Mouse (Mus musculus) heart, postnatal 10 days (tissue): ENCODE measurements at regions not wholly inside any gene's neighbourhood (a gene's known extent, or its start where the extent isn't known, plus 50 kb on each side); places are given as distances from the start of the nearest gene placed in this dataset.

Experiments used
- DNase-seq, 2 experiments: peaks; one replicate each; pipeline ENCODE4 v3.0.0; 2021
- intact Hi-C: fragments of 180-260 bp; cut with DNase I; formaldehyde crosslinking; loops from one replicate; pipeline ENCODE4 v1.15.1; 2025

GRCm38 (mm10) chr19:28111263-28112180 lies 100.6 kb upstream of the Rfx3 start:
- DNase-seq: peak; percentile 1 to 4
- intact Hi-C loops: loop anchor here (5.0 kb wide), 1 partner anchor 664 kb away; no protein-coding TSS in a partner anchor

- DNase-seq: no peak
- intact Hi-C loops: no loop called here
These were observed 84.7 kb upstream of the Rfx3 start for GRCm38 (mm10) chr19:28095620-28096019.

GRCm38 (mm10) chr19:28092252-28092651 lies 81.3 kb upstream of the Rfx3 start:
- intact Hi-C loops: no loop called here

GRCm38 (mm10) chr19:28087607-28088546 lies 76.9 kb upstream of the Rfx3 start:
- no peak for DNase-seq
- intact Hi-C loops: no loop called here

More at GRCm38 (mm10) chr19:28092252-28092651, 81.3 kb upstream of the Rfx3 start:
- no peak for DNase-seq

GRCm38 (mm10) chr19:28070386-28070785 lies 59.4 kb upstream of the Rfx3 start:
- no peak for DNase-seq
- intact Hi-C loops: no loop called here
